Mouse (Mus musculus): Measurements from ENCODE around the gene Ces1c.

The Ces1c gene

DNA sequence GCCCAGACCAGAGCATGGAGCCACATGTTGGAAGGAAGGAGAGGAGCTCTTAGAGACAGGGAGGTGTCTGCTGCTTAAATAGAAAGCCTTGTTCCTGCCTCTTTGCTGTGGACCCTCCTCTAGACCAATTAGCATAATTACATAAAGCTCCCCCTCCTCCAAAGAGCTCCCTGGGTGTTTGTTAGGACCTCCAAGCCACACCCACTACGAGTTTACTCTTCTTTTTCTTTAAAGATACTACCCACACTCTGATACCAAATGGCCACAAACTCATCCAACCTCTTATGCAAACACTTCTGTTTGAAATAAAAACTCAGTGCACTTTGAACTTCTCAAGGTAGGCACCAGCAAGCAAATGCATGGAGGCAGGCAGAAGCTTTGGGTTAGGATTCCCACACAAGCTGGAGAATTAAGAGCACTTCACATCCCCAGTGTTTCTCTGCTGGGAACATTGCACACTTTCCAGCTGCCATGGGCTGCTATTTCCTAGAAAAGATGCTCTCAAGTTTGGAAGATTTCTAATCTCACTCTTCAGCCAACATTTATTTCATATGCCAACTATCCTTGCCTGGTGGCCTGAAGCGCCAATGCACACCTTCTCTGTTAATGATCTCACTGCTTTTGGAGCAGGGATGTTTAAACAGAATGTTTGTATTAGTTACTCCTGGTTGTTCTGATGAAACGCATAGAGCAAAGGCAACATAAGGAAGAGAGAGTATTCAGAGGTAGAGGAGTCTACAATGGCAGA, at the start of gene Ces1c:
TSS of gene Ces1c (minus strand) at position 51 of the 748 bp plus-strand sequence.
- no peak for DNase-seq (ENCODE audit: low spot score)

DNA sequence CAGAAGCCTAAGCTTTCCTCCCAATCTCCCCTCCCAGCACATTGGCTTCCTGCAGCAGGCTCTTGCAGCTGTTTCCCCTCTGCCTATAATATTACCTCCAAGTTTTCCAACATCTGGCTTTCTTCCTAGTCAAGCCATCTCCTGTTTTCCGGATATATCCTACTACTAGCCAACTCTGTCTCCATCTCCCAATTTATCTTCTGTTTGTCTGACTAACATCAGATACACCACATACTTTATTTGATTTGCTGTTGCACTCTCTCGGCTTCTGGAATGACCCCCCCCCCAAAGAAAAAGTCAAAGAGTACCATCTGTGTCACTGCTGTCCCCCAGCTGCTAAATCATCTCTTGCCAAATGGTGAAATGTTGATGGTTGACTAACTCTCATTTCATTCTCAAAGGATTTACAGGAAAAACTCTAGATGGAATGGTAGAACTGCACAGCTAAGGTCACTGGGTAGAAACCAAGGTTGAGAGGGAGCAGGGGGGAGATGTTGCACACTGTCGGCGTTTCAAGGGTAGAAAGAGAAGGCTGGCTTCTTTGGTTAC, 49.6 kb upstream of the Ces1c start:
- no peak for DNase-seq (ENCODE audit: low spot score)

DNA sequence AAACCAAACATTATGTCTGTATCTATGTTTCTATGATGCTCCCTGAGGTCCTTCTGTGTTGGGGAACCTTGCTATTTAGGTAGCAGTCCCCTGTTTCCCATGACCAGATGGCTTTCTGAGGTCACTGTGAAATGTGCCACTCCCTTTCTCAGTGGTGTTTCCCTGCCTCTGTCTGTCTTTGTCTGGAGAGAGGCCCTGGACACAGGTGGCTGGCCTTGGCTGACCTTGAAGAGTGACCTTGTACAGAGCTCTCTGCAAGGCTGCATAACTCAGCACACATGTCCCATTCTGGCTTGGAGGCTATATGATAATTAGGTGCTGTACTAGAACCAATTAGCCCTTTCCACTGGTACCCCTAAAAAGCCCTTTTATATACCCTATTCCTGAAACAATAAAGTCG, 45.5 kb upstream of the Ces1c start:
- DNase-seq (ENCODE audit: low spot score) = no peak

DNA sequence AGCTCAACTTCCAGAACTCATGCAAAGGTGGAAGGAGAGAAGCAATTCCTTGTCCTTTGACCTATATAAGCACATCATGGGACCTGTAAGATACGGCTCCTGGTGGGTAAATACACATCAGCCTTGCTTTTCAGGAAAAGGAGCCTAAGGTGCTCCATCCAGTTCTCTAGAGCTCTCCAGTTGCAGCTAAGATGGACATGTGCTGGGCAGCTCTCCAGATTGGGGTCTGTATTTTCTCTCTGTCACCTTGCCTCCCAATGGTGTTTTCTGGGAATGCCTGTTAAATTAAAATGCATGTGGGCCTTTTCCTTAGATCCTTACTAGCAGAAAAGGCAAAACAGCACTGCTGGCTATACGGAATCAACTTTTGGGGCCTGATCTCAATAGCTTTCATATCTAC, 43.5 kb upstream of the Ces1c start:
- no peak for DNase-seq (ENCODE audit: low spot score)

DNA sequence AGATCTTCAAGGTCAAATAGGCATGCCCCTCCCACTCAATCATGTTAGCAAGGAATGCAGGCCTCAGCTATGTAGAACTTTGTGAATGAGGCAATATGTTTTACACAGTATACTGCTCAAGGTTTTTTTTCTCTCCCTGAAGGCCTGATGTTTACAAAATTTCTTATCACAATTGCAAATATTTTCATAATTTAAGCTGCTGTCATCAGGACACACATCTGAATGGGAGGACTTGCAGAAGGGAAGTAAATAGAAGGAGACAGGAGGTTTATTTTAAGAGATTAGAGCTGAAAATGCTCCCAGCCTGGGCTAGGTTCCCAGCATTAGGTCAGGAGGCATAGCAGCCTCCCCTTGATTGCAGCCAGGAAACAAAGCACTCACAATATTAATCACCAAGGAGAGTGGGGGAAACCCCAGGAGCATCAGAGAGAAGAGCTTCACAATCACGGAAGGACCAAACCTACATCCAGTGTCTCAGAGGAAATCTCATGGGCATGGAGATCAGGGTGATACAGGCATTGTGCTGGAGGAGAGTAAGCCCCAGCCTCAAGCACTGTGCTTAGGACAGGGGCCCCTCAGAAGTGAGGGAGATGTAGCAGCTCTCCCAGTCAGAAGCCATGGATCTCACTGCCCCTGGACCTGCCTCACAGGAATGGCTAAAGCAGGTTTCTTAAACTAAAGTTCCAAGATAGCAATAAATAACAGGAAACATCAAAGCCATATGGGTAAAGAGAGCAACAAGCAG, 40.9 kb upstream of the Ces1c start:
- no peak for DNase-seq (ENCODE audit: low spot score)

DNA sequence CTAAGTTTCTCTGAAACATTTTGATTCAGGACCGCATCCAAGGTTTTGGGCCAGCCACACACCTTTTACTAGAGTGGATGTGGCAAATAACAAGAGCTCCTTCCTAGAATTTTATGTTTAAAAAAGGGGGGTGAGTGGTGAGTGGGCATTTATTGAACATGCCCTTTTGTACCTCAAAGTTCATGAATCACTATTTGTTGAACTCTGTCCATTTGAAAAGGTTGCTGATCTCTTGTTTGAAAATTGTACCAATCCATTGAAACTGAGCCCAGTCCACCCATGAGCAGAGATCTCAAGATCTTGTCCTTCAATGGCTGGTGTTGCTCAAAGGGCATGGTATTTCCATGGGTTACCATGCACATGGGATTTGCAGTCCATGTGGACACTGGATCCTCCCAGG, 32.3 kb upstream of the Ces1c start:
- DNase-seq (ENCODE audit: low spot score) = no peak

DNA sequence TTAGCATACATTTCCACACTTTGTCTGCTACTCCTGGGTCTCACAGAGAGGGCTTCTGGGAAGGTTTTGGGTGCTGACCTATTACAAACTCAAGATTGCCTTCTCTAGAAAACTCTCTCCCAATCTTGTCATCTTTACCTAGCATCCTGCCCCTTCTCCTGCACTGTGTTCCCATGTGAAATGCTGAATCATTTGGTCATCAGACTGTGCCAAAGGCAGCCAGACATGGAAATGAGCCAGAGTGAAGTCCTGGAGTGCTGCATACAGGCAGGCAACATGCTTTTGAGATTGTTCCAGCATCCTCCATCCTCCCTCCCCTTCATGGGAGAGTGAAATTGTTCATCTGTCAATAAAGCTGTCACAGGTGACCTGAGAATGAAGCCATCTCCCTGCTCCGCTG, 20.3 kb upstream of the Ces1c start:
- DNase-seq (ENCODE audit: low spot score) = no peak

DNA sequence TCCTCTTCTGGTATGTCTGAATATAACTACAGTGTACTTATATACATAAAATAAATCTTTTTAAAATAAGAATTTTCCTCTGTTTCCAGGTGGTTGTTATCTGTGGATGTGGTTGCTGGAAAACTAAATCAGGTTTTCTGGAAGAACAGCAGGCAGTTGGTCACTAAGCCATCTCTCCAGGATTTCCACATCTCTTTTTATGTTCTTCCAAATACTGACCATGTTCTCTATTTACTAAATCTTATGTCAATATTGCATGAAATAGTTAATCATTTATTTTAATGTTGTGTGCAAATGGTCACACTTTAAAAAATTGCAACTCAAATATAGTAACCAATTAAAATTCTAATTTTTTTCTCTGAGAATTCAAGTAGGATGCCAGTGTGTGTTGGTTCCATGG, 16.2 kb upstream of the Ces1c start:
- DNase-seq (ENCODE audit: low spot score) = no peak

DNA sequence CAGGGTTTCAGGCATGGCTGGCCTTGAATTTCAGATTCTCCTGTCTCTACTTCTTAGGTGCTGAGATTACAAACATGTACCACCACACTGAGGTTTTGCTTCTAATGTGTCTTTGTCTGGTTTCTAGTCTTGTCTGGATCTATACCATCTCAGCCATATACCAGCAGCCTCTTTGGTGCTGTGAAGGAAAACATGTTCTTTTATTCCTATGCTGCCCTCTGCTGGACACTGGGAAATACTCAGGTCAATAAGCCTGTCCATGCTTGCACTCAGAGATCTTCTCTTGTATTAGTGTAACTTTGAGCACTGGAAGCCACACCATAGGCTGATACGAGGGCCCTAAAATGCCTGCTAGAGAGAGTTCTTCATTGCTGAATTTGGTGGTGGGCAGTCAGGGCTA, 9.6 kb upstream of the Ces1c start:
- DNase-seq (ENCODE audit: low spot score) = no peak

DNA sequence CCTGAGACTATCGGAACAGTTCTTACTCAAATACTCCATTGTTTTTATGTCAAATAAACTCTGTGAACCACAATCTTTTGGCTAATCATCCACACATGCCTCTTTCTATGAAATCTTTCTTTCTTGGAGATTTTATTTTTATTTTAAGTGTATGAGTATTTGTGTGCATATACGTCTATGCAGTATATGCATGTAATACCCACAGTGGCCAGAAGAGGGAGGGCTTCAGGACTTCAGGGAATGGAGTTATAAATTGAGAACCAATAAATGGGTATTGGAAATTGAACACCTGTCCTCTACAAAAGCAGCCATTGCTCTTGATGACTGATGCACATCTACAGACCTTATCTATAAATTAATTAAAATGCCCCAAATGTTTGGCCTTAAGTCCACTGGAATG, 1.1 kb upstream of the Ces1c start:
- no peak for DNase-seq (ENCODE audit: low spot score)

DNA sequence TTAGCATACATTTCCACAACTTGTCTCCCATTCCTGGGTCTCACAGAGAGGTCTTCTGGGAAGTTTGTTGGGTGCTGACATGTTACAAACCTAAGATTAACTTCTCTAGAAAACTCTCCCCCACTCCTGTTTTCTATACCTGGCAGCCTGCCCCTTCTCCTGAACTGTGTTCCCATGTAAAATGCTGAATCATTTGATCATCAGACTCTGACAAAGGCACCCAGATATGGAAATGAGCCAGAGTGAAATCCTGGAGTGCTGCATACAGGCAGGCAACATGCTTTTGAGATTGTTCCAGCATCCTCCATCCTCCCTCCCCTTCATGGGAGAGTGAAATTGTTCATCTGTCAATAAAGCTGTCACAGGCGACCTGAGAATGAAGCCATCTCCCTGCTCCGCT, 4.6 kb downstream of the Ces1c start:
- DNase-seq (ENCODE audit: low spot score) = no peak

DNA sequence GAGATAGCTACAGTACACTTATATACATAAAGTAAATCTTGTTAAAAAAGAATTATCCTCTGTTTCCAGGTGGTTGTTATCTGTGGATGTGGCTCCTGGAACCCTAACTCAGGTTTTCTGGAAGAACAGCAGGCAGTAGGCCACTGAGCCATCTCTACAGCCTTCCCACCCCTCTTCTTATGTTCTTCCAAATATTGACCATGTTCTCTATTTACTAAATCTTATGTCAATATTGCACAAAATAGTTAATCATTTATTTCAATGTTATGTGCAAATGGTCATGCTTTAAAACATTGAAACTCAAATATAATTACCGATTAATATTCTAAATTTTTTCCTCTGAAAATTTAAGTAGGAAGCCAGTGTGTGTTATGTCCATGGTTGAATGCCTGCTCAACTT, 9.1 kb downstream of the Ces1c start:
- no peak for DNase-seq (ENCODE audit: low spot score)

DNA sequence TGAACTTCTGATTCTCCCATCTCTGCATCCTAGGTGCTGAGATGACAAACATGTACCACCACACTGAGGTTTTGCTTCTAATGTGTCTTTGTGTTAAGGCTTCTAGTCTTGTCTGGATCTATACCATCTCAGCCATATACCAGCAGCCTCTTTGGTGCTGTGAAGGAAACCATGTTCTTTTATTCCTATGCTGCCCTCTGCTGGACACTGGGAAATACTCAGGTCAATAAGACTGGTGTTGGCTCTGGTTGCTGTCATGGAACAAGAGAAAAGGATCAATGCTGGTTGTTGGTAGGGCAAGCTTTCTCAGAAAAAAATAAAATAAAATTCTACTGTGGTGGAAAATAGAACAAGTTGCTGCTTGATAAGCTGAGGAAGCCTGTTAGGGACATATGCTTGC, 35.7 kb downstream of the Ces1c start:
- DNase-seq (ENCODE audit: low spot score) = no peak

DNA sequence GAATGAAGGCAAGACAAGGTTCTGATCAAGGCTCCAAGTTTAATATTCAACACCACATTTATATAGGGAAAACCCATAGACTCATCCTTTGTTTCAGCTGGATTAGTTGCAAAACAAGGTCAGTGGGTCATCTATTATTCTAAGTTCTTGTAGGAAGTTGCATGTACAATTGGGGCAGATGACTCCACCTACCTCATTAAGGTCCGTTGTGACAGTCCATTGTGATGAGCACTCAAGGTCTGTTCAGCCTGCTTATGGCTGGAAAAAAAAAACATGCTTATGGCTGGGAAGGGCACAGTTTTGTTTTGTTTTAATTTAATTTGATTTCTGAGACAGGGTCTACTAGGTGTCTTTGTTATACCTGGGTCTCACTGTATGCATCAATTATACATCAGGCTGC, 39.8 kb downstream of the Ces1c start:
- no peak for DNase-seq (ENCODE audit: low spot score)

DNA sequence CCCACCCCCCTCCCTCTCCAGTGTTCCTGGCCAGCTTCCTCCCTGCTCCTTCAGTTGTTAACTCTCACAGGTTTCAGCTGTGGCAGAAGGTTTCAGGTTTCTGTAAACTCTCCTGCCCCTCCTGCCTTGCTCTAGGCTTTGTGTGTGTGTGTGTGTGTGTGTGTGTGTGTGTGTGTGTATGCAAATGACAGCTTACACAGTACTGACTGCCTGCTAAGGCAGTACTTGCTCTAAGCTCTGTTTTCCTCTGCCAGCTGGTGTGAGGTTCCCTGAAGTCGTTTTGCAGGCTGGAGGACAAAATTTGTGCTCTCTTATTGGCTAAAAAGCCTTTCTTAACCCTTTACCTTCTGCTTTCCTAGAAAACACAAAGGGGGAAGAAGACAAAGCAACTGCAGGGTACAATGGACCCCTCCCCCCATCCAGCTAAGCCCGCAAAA, 42.4 kb downstream of the Ces1c start:
- no peak for DNase-seq (ENCODE audit: low spot score)

DNA sequence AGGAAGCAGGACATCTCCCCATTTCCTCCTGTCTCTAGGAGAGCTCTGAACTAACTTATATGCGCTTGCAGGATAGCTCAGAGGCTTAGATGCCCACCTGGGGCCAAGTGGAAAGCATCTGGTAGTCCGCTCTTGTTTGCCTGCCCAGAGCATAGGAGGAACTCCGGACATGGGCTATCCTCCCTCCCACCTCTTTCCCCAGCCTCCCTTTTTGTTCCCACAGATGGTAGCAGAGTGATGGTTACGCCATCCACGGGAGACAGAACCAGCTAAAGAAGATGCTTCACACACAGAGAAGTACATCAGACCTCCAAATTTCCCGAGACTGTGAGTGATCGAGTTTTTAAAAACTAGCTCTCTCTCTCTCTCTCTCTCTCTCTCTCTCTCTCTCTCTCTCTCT, 42.9 kb downstream of the Ces1c start:
- no peak for DNase-seq (ENCODE audit: low spot score)

DNA sequence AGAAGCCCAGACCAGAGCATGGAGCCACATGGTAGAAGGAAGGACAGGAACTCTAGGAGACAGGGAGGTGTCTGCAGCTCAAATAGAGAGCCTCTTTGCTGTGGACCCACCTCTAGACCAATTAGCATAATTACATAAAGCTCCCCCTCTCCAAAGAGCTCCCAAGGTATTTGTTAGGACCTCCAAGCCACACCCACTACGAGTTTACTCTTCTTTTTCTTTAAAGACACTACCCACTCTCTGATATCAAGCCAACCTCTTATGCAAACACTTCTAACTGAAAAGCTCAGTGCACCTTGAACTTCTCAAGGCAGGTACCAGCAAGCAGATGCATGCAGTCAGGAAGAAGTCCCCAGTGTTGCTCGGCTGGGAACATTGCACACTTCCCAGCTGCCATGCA, 51.2 kb downstream of the Ces1c start, which contains the start of gene Ces1b:
TSS of gene Ces1b (minus strand) at position 131 of the 400 bp plus-strand sequence.
- no peak for DNase-seq (ENCODE audit: low spot score)

DNA sequence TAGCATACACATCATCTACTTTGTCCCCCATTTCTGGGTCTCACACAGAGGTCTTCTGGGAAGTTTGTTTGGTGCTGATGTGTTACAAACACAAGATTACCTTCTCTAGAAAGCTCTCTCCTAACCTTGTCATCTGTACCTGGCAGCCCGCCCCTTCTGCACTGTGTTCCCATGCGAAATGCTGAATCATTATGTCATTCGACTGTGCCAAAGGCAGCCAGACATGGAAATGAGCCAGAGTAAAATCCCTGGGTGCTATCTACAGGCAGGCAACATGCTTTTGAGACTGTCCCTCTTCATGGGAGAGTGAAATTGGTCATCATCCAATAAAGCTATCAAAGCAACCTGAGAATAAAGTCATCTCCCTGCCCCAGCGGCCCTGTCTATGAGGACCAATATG, 55.8 kb downstream of the Ces1c start:
- no peak for DNase-seq (ENCODE audit: low spot score)

DNA sequence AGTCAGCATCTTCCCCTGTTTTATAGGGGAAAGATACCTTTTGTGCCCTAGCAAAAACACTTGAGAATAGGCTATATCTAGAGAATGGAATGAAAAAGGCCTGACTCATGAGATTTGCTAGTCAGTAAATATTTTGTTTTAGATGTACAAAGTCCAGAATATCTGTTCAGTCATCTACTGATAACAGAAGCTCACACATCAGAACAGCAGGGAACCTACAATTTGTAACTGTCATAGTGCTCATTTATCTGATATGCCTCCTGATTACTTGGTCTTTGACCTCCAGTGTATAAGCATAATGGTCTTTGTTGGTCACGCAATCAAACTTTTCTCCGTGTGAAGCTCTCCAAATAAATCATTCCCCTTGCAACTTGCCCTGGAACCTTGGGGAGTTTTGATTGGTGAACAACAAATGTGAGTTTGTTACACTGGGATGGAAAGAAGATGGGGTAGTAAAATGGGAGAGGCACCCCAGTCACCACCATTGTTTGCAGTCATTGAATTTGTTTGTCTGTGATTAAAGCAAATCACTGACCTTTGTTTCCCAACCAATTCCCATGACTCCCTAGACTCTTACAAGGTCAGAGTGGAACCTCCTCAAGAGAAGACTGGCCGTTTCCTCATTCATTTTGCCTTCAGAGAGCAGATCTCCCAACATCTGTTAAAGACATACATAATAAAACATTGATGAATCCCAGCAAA, 67.5 kb downstream of the Ces1c start:
- no peak for DNase-seq (ENCODE audit: low spot score)

DNA sequence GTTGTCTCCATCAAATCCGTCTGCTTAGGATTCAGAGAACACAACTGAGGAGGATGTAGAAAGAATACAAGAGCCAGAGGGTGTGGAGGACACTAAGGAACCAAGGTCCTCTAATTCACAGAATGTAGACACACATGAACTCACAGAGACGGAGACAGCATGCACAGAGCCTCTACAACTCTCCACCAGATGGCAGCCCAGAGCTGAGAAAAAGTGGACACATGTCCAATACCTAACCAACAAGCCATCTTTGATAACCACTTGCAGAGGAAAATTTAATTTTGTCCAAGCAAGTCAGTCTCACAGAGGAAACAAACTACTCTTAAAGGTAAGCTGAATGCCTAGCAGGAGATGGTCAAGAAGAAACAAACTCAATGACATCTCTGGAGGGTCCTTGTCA, 71.9 kb downstream of the Ces1c start:
- DNase-seq (ENCODE audit: low spot score) = no peak

DNA sequence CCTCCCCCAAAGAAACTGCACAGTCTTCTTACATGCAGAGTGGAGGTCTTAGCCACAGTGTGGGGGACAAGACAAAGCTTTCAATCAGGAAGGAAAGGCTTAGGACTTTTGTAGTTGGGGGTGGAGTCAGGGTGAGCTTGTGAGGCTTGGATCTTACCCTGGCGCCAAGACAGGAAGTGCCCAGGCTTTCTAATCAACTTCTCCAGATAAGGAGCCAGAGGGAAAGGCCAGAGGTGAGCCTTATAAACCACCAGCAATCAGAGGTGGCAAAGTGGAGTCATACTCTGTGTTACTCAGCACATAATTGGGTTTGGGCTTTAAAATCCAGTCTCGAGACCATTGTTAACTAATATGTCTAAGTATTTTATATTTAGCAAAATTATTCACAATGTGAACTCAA, 75.8 kb downstream of the Ces1c start:
- DNase-seq (ENCODE audit: low spot score) = no peak
